Mouse (Mus musculus): ENCODE data around the gene Drd3.

Gene Drd3

DNA sequence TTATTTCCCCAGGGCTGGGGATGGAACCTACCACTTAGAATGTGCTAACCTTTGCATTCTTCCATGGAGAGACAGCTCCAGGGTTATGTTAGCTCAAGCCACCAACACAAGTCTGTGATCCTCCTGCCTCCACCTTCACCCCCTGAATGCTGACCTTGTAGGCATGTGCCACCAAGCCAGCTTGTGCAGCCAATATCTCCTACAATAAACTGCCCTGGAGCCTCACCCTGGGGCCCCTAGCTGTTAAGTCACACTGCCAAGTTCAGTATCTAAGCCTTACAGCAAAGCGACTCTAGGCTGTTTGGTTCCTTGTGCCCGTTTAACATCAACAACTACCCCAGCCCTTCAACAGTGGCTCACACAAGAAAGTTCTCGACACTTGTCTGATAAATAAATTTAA is 47.3 kb downstream of the Drd3 start:
- in situ Hi-C loops (cut with MboI, MseI), result loop anchor here (5.0 kb wide), 1 partner anchor 264 kb away; no protein-coding TSS in a partner anchor

GRCm38 (mm10) chr16:43801791-43802307 is 48.0 kb downstream of the Drd3 start:
- in situ Hi-C loops (cut with MboI, MseI), result loop anchor here (5.0 kb wide), 1 partner anchor 265 kb away; no protein-coding TSS in a partner anchor

DNA sequence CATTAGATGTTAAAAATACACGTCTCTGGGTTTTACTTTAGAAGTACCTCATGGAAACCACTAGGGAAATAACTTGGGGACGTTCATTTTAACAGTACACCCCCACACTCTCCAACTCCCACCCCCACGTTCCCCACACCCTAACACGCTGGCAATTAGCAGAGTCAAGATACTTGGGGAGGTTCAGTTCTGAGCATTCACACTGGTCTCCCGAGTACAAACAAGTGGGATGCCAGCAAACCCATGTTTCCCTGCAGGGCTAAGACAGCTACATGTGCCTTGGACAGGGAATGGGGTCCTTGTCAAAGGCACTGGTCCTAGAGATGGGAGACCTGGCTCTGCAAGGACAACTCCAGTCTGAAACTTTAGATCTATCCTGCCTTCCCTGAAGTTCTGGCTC is 48.6 kb downstream of the Drd3 start:
- in situ Hi-C loops (cut with MboI, MseI), result loop anchor here (5.0 kb wide), 1 partner anchor 265 kb away; no protein-coding TSS in a partner anchor

DNA sequence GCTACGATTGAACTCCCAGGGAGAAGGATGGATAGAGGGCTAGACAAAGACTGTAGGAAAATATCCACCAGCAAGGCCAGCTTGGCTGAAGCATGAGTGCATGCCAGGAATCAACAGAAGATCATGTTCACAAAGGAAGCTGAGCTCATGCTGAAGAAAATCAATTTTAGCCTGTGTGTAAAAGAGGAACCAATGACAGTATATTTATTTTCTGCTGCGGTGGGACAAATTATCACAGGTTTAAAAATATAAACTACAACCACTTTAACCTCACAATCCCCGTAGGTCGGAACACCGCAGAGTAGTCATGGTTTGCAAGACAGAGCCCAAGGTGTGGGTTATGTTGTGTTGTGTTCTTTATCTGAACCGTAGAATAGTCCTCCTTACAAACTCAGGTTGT is 50.5 kb downstream of the Drd3 start:
- in situ Hi-C loops (cut with MboI, MseI), result loop anchor here (5.0 kb wide), 1 partner anchor 267 kb away; no protein-coding TSS in a partner anchor

- in situ Hi-C loops (cut with MboI, MseI), result no loop called here
These were observed 53.2 kb downstream of the Drd3 start for GRCm38 (mm10) chr16:43807048-43807447.

- in situ Hi-C loops (cut with MboI, MseI), result no loop called here
These were observed 55.6 kb downstream of the Drd3 start for GRCm38 (mm10) chr16:43809429-43809828.

GRCm38 (mm10) chr16:43811402-43811801 is 57.6 kb downstream of the Drd3 start:
- in situ Hi-C loops (cut with MboI, MseI), result no loop called here

GRCm38 (mm10) chr16:43814644-43815043 is 60.8 kb downstream of the Drd3 start:
- in situ Hi-C loops (cut with MboI, MseI), result no loop called here

DNA sequence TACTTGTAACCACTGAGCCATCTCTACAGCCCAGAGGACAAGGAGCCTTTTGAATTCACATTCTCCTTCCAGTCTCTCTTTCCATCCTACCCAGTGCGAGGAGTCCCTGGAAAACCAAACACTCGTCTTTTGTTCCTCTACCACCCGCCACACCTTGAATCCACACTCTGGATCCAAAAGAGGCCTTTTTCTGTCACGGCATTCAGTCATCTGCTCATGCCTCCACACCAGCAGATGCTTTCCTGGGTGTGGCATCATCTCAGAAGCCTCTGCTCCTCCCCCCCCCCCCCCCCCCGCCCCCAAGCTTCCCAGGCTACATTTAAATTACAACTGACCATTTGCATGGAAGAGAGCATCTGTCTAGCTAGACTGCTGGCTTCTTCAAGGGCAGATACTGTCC is 62.5 kb downstream of the Drd3 start:
- in situ Hi-C loops (cut with MboI, MseI), result no loop called here

GRCm38 (mm10) chr16:43818404-43818803 is 64.6 kb downstream of the Drd3 start:
- in situ Hi-C loops (cut with MboI, MseI), result no loop called here

DNA sequence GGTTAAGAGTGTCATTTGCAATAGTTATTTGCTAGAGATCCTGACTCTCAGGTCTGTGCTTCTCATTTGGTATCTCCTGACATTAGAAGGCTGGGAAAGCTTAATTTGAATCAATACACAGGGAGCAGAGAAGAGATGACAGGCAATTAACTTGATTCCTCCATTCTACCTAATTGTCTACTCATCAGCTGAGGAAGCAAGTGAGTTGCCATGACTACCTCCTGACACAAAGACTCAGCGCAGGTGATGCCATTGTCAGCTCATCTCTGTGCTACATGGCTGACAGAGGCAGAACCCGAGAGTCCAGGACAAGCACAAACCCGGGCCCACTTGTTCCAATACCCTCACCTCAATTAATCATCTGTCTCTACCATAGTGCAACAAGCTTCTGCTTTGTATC is 73.7 kb downstream of the Drd3 start:
- in situ Hi-C loops (cut with MboI, MseI), result no loop called here

DNA sequence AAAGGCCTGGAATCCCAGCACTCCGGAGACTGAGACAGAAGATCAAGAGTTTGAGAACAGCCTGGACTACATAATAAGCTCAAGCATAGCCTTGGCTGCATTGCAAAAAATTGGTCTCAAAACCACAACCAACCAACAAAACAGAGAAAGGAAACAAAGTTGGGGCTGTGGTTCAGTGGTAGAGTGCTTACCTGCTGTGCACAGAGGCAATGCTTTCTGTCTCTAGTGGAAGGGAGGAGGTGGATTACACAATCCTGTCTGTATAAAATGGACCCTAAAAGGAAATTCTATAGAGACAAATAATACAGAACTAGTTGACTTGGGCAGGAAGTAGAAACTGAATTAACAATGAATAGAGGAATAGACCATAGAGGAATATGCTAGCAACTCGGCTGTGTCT is 78.1 kb downstream of the Drd3 start:
- in situ Hi-C loops (cut with MboI, MseI), result no loop called here

- in situ Hi-C loops (cut with MboI, MseI), result no loop called here
These were observed 87.4 kb downstream of the Drd3 start for GRCm38 (mm10) chr16:43841236-43841635.

DNA sequence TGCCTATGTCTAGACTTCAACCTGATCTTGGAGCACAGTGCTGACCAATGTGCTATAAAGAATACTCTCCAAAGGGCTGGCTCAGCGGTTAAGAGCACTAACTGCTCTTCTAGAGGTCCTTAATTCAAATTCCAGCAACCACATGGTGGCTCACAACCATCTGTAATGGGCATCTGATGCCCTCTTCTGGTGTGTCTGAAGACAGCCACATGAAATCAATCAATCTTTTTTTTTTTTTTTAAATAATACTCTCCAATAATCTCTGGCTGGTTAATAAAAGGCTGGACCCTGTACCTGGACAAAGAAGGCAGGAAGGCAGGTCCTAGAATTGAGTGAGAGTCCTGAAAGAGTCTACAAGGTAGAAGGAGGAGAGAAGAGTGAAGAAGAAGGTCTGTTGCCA is 96.0 kb downstream of the Drd3 start:
- in situ Hi-C loops (cut with MboI, MseI), result no loop called here

DNA sequence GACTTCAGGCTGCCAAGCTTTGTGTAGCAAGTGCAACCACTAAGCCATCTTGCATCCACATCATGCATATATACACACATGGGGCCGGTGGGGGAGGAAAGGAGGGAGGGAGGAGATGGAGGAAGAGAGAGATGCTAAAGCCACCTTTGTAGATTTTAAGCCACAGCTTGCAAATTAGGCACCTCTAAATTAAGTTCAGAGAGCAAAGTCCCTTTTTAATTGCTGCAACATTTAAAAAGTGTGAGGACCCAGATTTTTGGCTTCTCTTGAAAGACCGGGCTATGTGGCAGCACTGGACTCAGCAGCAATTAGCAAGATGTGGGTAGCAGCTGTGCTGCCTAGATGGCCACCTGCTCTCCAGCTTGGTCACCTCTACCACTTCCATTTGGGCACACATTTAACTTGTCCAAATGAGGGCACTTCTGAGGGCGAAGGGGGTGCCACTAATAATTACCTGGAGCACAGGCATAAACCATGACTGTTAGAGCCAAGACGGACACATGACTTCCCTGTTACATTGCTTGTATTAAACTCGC is 105.2 kb downstream of the Drd3 start:
- in situ Hi-C loops (cut with MboI, MseI), result no loop called here

- in situ Hi-C loops (cut with MboI, MseI), result no loop called here
These were observed 106.8 kb downstream of the Drd3 start for GRCm38 (mm10) chr16:43860624-43861023.

DNA sequence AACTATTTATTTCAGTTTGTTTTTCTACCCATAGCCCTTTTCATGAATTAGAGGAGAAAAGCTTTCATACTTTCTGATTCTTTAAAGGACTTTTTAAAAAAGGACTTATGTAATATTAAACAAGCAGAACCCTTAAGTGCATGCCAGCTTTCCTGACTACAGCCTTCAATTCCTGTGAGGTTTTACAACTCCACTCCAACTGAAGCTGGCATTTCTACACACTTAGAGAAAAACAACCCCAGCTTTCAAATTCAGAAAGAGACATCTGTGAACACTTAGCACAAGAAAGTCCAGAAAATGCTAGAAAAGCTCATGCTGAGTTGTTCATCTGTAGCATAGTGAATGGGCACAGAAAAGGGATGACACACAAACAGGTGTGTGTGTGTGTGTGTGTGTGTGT is 116.0 kb downstream of the Drd3 start:
- in situ Hi-C loops (cut with MboI, MseI), result no loop called here

DNA sequence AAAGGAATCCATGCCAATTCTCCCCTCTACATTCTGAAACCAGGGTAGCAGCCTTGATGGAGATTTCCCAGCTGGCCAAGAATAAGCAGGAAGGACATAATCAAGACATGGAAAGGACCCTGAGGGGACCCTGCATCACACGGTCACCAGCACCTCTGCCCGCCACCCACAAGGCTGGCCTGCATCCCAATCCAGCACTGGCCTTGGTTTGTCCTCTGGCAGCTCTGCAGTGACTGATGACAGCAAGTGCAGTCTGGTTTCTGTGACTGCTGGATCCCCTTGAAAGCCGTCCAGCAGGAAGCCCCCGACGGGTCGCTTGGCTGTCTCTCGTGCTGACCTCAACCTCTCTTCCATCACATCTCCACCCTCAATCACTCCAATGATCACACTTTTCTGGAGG is 117.6 kb downstream of the Drd3 start:
- in situ Hi-C loops (cut with MboI, MseI), result no loop called here
